Mouse (Mus musculus): ENCODE data around the gene Gm10964. TPM values are rescaled to one million over a fixed set of nuclear protein-coding genes. Genes with fewer than 3 reads are reported as not detected.
A peak's percentile ranks its signal among the peaks of the same experiment; 100 is the strongest.
"Not testable (repeated sequence)": the region's sequence is repeated elsewhere in the genome, so short reads cannot be mapped to it uniquely, and the experiment has no call there.

Gene Gm10964
- polyA plus RNA-seq, 1 experiment, result not detected

DNA sequence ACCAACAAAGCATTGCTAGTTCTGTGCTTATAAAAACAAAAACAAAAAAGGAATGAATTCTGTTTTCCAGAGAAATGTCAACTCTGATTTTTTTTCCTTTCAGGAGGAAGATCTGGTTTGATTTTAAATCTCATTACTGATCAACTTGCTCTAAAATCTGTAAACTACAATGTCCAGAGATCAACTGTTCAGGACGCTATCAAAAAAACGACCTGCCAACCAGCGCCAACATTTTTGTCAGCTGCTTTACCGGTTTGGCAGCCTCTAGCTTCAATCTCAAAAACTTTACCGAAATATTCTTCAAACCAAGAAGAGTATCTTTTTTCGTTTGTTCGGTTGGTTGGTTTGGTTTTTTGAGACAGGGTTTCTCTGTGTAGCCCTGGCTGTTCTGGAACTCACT lies 49.9 kb downstream of the Gm10964 start:
- 0 out of 2 replicates have a peak overlapping the region, but pooled peaks have one; percentile 36 for H3K9ac ChIP-seq (ENCODE audit: low read depth, poor library complexity, severe bottlenecking)
- no peak overlapping the region for H3K4me3 ChIP-seq (ENCODE audit: low read depth, low read length)
- H3K27ac ChIP-seq (ENCODE audit: insufficient read depth, low read length), result no peak overlapping the region
- H3K9me3 ChIP-seq (replicated peaks; ENCODE audit: control insufficient read depth, insufficient read depth, low read length, poor library complexity, severe bottlenecking), result no peaks in the 10 kb centered on the region
- TF ChIP-seq POLR2A (IDR thresholded peaks at IDR 0.05; ENCODE audit: insufficient read depth, low read length), result no peak
- no peak for TF ChIP-seq CTCF (IDR thresholded peaks at IDR 0.05; ENCODE audit: low read depth, low read length)
- TF ChIP-seq EP300 (IDR thresholded peaks at IDR 0.05; ENCODE audit: insufficient read depth, low read depth, low read length), result no peak
- H3K27me3 ChIP-seq (ENCODE audit: control insufficient read depth, insufficient read depth, low read length, poor library complexity, severe bottlenecking), result no peaks in the 10 kb centered on the region
- peaks cover 1% of the 10 kb centered on the region for H3K4me1 ChIP-seq (ENCODE audit: control insufficient read depth, insufficient read depth, low read length)
- no peaks in the 10 kb centered on the region for H3K36me3 ChIP-seq (ENCODE audit: control insufficient read depth, insufficient read depth, low read length, poor library complexity, severe bottlenecking)

DNA sequence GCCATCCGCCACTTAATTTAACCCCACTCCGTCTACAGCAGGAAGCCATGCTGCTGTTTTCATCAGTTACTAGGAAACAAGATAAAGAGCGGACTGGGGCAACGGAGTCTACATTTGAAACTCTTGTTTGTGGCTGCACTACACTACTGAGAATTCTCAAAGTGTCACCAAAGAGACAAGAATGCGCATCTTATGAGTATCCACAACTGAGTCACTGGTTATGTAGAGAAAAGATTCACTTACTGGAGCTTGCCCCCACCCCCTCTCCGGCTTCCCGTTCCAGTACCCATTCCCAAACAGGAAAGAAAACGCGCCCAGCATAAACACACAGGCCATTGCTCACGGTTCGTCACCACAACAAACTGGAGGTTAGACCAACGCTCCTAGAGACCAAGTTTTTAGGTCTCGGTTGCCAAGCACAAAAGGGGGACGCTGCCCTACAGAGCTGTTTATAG lies 50.8 kb downstream of the Gm10964 start:
- H3K9me3 ChIP-seq (replicated peaks; ENCODE audit: control insufficient read depth, insufficient read depth, low read length, poor library complexity, severe bottlenecking), result no peaks in the 10 kb centered on the region
- peak overlapping the region; percentile 90 for H3K9ac ChIP-seq (ENCODE audit: low read depth, poor library complexity, severe bottlenecking)
- H3K4me1 ChIP-seq (ENCODE audit: control insufficient read depth, insufficient read depth, low read length), result peaks cover 1% of the 10 kb centered on the region
- peak overlapping the region; percentile 12 for H3K27ac ChIP-seq (ENCODE audit: insufficient read depth, low read length)
- H3K4me3 ChIP-seq (ENCODE audit: low read depth, low read length), result peak overlapping the region; percentile 99
- no peaks in the 10 kb centered on the region for H3K36me3 ChIP-seq (ENCODE audit: control insufficient read depth, insufficient read depth, low read length, poor library complexity, severe bottlenecking)
- H3K27me3 ChIP-seq (ENCODE audit: control insufficient read depth, insufficient read depth, low read length, poor library complexity, severe bottlenecking), result no peaks in the 10 kb centered on the region
- TF ChIP-seq CTCF (IDR thresholded peaks at IDR 0.05; ENCODE audit: low read depth, low read length) (no peak), EP300 (IDR thresholded peaks at IDR 0.05; ENCODE audit: insufficient read depth, low read depth, low read length) (no peak), POLR2A (IDR thresholded peaks at IDR 0.05; ENCODE audit: insufficient read depth, low read length) (no peak)

DNA sequence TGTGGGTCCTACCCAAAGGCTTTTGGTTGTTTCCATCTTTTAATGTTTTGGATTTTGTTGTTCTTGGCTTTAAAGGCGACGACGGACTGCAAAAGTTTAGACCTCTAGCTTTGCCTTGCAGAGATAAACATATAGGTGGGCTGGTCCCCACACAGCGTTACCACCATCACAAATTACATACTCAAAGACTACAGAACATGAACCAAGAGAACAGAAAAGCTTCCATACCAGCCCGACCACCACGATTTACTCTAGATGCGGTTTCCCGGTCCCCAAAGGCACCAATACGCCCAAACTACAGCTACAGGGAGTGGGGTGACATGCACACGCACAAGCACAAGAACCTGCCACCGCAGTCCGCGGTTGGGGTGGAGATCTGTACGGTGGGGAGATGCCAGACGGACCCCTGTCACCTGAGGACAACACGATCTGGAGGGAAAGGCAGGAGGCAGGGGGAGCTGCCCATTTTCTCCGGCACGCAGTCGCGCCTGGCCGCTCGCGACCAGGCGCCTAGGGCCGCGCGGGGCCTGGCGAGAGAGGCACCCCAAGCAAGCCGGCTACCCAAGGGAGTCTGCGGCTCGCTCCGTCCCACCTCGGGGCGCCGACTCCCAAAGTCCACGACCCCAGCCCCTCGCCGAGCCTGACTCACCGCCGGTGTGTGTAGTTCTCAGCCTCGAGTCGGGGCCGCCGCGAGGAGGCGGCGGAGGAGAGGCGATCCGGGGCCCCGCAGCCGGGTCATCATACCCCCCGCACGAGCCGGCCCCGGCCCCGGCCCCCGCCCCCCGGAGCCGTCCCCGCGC lies 51.4 kb downstream of the Gm10964 start:
- peak overlapping the region; percentile 90 for H3K9ac ChIP-seq (ENCODE audit: low read depth, poor library complexity, severe bottlenecking)
- H3K27me3 ChIP-seq (ENCODE audit: control insufficient read depth, insufficient read depth, low read length, poor library complexity, severe bottlenecking), result no peaks in the 10 kb centered on the region
- H3K27ac ChIP-seq (ENCODE audit: insufficient read depth, low read length), result peak overlapping the region; percentile 12
- H3K4me3 ChIP-seq (ENCODE audit: low read depth, low read length), result peak overlapping the region; percentile 99
- no peaks in the 10 kb centered on the region for H3K36me3 ChIP-seq (ENCODE audit: control insufficient read depth, insufficient read depth, low read length, poor library complexity, severe bottlenecking)
- TF ChIP-seq CTCF (IDR thresholded peaks at IDR 0.05; ENCODE audit: low read depth, low read length) (no peak), POLR2A (IDR thresholded peaks at IDR 0.05; ENCODE audit: insufficient read depth, low read length) (no peak), EP300 (IDR thresholded peaks at IDR 0.05; ENCODE audit: insufficient read depth, low read depth, low read length) (no peak)
- peaks cover 1% of the 10 kb centered on the region for H3K4me1 ChIP-seq (ENCODE audit: control insufficient read depth, insufficient read depth, low read length)
- no peaks in the 10 kb centered on the region for H3K9me3 ChIP-seq (replicated peaks; ENCODE audit: control insufficient read depth, insufficient read depth, low read length, poor library complexity, severe bottlenecking)

DNA sequence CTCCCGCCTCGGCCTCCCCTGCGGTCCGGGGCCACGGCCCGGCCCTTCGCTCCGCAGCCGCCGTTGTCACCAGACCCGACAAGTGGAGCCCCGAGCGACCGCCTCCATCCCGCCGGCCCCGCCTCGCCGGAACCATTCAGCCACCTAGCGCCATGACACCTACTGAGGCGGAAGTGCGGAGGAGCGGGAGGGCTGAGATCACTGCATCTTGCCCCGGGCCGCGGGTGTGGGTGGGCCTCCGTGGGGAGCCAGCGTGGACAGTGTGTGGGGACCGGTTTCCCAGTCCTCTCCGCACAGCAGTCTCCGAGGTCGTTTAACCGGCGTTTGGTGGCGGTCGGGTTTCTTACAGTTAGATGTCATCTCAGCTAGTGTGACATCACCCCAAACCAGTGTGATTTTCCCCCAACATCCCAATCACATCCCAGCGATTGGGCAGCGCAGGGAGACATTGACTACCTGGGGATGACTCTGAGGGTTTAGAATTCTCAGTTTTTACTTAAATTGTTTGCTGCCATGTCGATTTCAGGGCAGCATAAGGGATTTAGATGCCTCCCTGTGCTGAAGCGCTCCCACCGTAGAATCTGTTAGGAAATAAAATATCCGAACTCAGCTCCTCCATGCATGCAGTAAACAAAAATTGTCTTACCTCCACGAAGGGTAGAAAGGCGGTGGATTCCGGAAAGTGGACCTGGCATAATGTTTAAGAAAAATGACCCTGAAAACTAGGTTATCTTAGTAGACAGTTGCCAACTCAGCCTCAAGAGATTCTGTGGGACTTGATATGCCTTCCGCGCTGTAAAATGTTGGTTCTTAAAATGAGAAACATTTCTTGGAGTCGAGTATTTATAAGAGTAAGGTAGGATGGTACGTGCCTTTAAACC lies 52.3 kb downstream of the Gm10964 start, which contains the start of gene Hipk1:
Gene Hipk1, minus strand, starts transcription at position 334 of the 881 bp plus-strand sequence.
- TF ChIP-seq POLR2A (IDR thresholded peaks at IDR 0.05; ENCODE audit: insufficient read depth, low read length) (peak; percentile 29), CTCF (IDR thresholded peaks at IDR 0.05; ENCODE audit: low read depth, low read length) (no peak), EP300 (IDR thresholded peaks at IDR 0.05; ENCODE audit: insufficient read depth, low read depth, low read length) (no peak)
- Histone ChIP-seq H3K4me1 (ENCODE audit: control insufficient read depth, insufficient read depth, low read length) (peaks cover 1% of the 10 kb centered on the region), H3K36me3 (ENCODE audit: control insufficient read depth, insufficient read depth, low read length, poor library complexity, severe bottlenecking) (no peaks in the 10 kb centered on the region), H3K27me3 (ENCODE audit: control insufficient read depth, insufficient read depth, low read length, poor library complexity, severe bottlenecking) (no peaks in the 10 kb centered on the region), H3K4me3 (ENCODE audit: low read depth, low read length) (peak within 1 kb of the TSS; percentile 99), H3K9me3 (replicated peaks; ENCODE audit: control insufficient read depth, insufficient read depth, low read length, poor library complexity, severe bottlenecking) (no peaks in the 10 kb centered on the region), H3K9ac (ENCODE audit: low read depth, poor library complexity, severe bottlenecking) (peak within 1 kb of the TSS; percentile 90), H3K27ac (ENCODE audit: insufficient read depth, low read length) (peak within 1 kb of the TSS; percentile 20)

DNA sequence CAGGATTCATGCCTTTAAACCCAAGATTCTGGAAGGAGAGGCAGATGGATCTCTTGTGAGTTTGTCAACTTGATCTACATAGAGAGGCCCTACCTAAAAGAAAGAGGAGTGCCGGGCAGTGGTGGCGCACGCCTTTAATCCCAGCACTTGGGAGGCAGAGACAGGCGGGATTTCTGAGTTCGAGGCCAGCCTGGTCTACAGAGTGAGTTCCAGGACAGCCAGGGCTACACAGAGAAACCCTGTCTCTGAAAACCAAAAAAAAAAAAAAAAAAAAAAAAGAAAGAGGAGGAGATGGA lies 52.9 kb downstream of the Gm10964 start:
- not testable (repeated sequence) for H3K4me3 ChIP-seq (ENCODE audit: low read depth, low read length); H3K4me1 ChIP-seq (ENCODE audit: control insufficient read depth, insufficient read depth, low read length); H3K27me3 ChIP-seq (ENCODE audit: control insufficient read depth, insufficient read depth, low read length, poor library complexity, severe bottlenecking); H3K9me3 ChIP-seq (replicated peaks; ENCODE audit: control insufficient read depth, insufficient read depth, low read length, poor library complexity, severe bottlenecking); H3K36me3 ChIP-seq (ENCODE audit: control insufficient read depth, insufficient read depth, low read length, poor library complexity, severe bottlenecking)
- Histone ChIP-seq H3K27ac (ENCODE audit: insufficient read depth, low read length) (0 out of 2 replicates have a peak overlapping the region, but pooled peaks have one; percentile 20), H3K9ac (ENCODE audit: low read depth, poor library complexity, severe bottlenecking) (peak overlapping the region; percentile 90)

DNA sequence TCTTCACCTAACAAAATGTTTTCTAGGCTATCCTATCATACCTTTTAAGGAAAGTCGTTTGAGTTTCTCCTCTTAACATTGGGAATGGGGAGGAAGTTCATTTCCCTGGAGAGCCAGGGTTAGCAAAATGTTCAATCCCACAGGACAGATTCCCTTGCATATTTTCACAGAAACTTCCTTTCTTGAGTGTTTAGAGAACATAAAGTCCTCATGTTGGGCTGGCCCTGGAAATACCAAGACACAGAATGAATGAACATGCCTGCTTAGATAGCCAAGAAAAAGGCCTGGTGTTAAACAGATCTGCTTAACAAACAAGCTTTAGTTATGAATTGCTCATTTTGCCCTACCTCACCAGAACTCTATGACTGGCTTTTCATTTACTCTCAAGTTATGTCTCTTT lies 53.4 kb downstream of the Gm10964 start:
- Histone ChIP-seq H3K9me3 (replicated peaks; ENCODE audit: control insufficient read depth, insufficient read depth, low read length, poor library complexity, severe bottlenecking) (no peaks in the 10 kb centered on the region), H3K27ac (ENCODE audit: insufficient read depth, low read length) (no peak overlapping the region; the same call in 1 of the 2 replicates), H3K9ac (ENCODE audit: low read depth, poor library complexity, severe bottlenecking) (no peak overlapping the region), H3K4me1 (ENCODE audit: control insufficient read depth, insufficient read depth, low read length) (peaks cover 1% of the 10 kb centered on the region), H3K4me3 (ENCODE audit: low read depth, low read length) (no peak overlapping the region), H3K27me3 (ENCODE audit: control insufficient read depth, insufficient read depth, low read length, poor library complexity, severe bottlenecking) (no peaks in the 10 kb centered on the region), H3K36me3 (ENCODE audit: control insufficient read depth, insufficient read depth, low read length, poor library complexity, severe bottlenecking) (no peaks in the 10 kb centered on the region)
- no peak for TF ChIP-seq EP300 (IDR thresholded peaks at IDR 0.05; ENCODE audit: insufficient read depth, low read depth, low read length)
- no peak for TF ChIP-seq POLR2A (IDR thresholded peaks at IDR 0.05; ENCODE audit: insufficient read depth, low read length)
- no peak for TF ChIP-seq CTCF (IDR thresholded peaks at IDR 0.05; ENCODE audit: low read depth, low read length)

Other genes with a start within 250 kb of the Gm10964 start
- gene Syt6, start 164.1 kb upstream of the Gm10964 start, polyA plus RNA-seq (2011; ENCODE audit: insufficient read depth, insufficient read length, low read depth, missing spikeins), result not detected in 2 replicates
- gene Atg4a-ps, start 93.3 kb upstream of the Gm10964 start, polyA plus RNA-seq (2011; ENCODE audit: insufficient read depth, insufficient read length, low read depth, missing spikeins), result 1.2 and 1.8 TPM in 2 replicates
- 0.61 and 0.87 TPM in 2 replicates for gene Olfml3, start 1.4 kb upstream of the Gm10964 start, polyA plus RNA-seq (2011; ENCODE audit: insufficient read depth, insufficient read length, low read depth, missing spikeins)
- 52.3 and 55.9 TPM in 2 replicates for gene Hipk1, start 52.2 kb downstream of the Gm10964 start, polyA plus RNA-seq (2011; ENCODE audit: insufficient read depth, insufficient read length, low read depth, missing spikeins)
- 9.3 and 10.9 TPM in 2 replicates for gene Dclre1b, start 70.1 kb downstream of the Gm10964 start, polyA plus RNA-seq (2011; ENCODE audit: insufficient read depth, insufficient read length, low read depth, missing spikeins)
- gene Ap4b1, start 70.2 kb downstream of the Gm10964 start, polyA plus RNA-seq (2011; ENCODE audit: insufficient read depth, insufficient read length, low read depth, missing spikeins), result 14.6 and 15.6 TPM in 2 replicates
- gene Gm43064, start 70.2 kb downstream of the Gm10964 start, polyA plus RNA-seq (2011; ENCODE audit: insufficient read depth, insufficient read length, low read depth, missing spikeins), result not detected in 2 replicates
- gene Bcl2l15, start 93.2 kb downstream of the Gm10964 start, polyA plus RNA-seq (2011; ENCODE audit: insufficient read depth, insufficient read length, low read depth, missing spikeins), result 0.91 TPM in 1 of 2 replicates, not detected in the other
- 1.6 TPM in 1 of 2 replicates, not detected in the other for gene Ptpn22, start 120.4 kb downstream of the Gm10964 start, polyA plus RNA-seq (2011; ENCODE audit: insufficient read depth, insufficient read length, low read depth, missing spikeins)
- gene Rsbn1, start 174.8 kb downstream of the Gm10964 start, polyA plus RNA-seq (2011; ENCODE audit: insufficient read depth, insufficient read length, low read depth, missing spikeins), result 20.8 and 22.2 TPM in 2 replicates
- gene Phtf1, start 228.7 kb downstream of the Gm10964 start, polyA plus RNA-seq (2011; ENCODE audit: insufficient read depth, insufficient read length, low read depth, missing spikeins), result 21.8 TPM in 2 replicates

All from ES-Bruce4 (cell line).